Mouse (Mus musculus): ENCODE measurements around the gene Ppp2r3a. TPM values are rescaled to one million over a fixed set of nuclear protein-coding genes. Genes with fewer than 3 reads are reported as not detected.

Gene Ppp2r3a
- polyA plus RNA-seq, 1 experiment from 2014 or later = 23.5 TPM

GRCm38 (mm10) chr9:101205216-101205615 is 46.4 kb downstream of the Ppp2r3a start:
- Histone ChIP-seq H3K27ac (ENCODE audit: low read depth, low read length) (no peak overlapping the region), H3K27me3 (ENCODE audit: control insufficient read depth, insufficient read depth, low read length) (no peaks in the 10 kb centered on the region), H3K4me3 (ENCODE audit: low read length) (no peak overlapping the region), H3K4me2 (replicated peaks; ENCODE audit: low read depth, low read length) (no peak overlapping the region), H3K9me3 (ENCODE audit: control insufficient read depth, low read length) (no peaks in the 10 kb centered on the region), H3K9ac (ENCODE audit: low read depth, low read length) (no peak overlapping the region), H3K36me3 (ENCODE audit: control insufficient read depth, insufficient read depth, low read length) (no peaks in the 10 kb centered on the region), H3K4me1 (ENCODE audit: control insufficient read depth, insufficient read depth, low read length) (0 out of 2 replicates have a peak, but pooled peaks cover 2% of the 10 kb centered on the region)
- 64% methylated on average over 1 of the region's 1 CpGs for WGBS
- ATAC-seq (ENCODE audit: low FRiP score, low TSS enrichment) = no peak

GRCm38 (mm10) chr9:101204059-101204458 is 47.5 kb downstream of the Ppp2r3a start:
- ATAC-seq (ENCODE audit: low FRiP score, low TSS enrichment) = no peak
- H3K36me3 ChIP-seq (ENCODE audit: control insufficient read depth, insufficient read depth, low read length) = no peaks in the 10 kb centered on the region
- H3K27ac ChIP-seq (ENCODE audit: low read depth, low read length) = no peak overlapping the region
- H3K4me2 ChIP-seq (replicated peaks; ENCODE audit: low read depth, low read length) = no peak overlapping the region
- 91% methylated on average over 3 of the region's 3 CpGs for WGBS
- H3K9ac ChIP-seq (ENCODE audit: low read depth, low read length) = no peak overlapping the region
- H3K27me3 ChIP-seq (ENCODE audit: control insufficient read depth, insufficient read depth, low read length) = no peaks in the 10 kb centered on the region
- H3K4me3 ChIP-seq (ENCODE audit: low read length) = no peak overlapping the region
- H3K9me3 ChIP-seq (ENCODE audit: control insufficient read depth, low read length) = no peaks in the 10 kb centered on the region
- 0 out of 2 replicates have a peak, but pooled peaks cover 2% of the 10 kb centered on the region for H3K4me1 ChIP-seq (ENCODE audit: control insufficient read depth, insufficient read depth, low read length)

GRCm38 (mm10) chr9:101200627-101201026 is 51.0 kb downstream of the Ppp2r3a start:
- Histone ChIP-seq H3K9ac (ENCODE audit: low read depth, low read length) (no peak overlapping the region), H3K4me2 (replicated peaks; ENCODE audit: low read depth, low read length) (no peak overlapping the region), H3K27ac (ENCODE audit: low read depth, low read length) (no peak overlapping the region), H3K27me3 (ENCODE audit: control insufficient read depth, insufficient read depth, low read length) (no peaks in the 10 kb centered on the region), H3K4me3 (ENCODE audit: low read length) (no peak overlapping the region), H3K4me1 (ENCODE audit: control insufficient read depth, insufficient read depth, low read length) (0 out of 2 replicates have a peak, but pooled peaks cover 2% of the 10 kb centered on the region), H3K36me3 (ENCODE audit: control insufficient read depth, insufficient read depth, low read length) (no peaks in the 10 kb centered on the region; the same call in 1 of the 2 replicates), H3K9me3 (ENCODE audit: control insufficient read depth, low read length) (no peaks in the 10 kb centered on the region)
- 65% methylated on average over 5 of the region's 5 CpGs for WGBS
- no peak for ATAC-seq (ENCODE audit: low FRiP score, low TSS enrichment)

GRCm38 (mm10) chr9:101198804-101199203 is 52.8 kb downstream of the Ppp2r3a start:
- no peaks in the 10 kb centered on the region for H3K9me3 ChIP-seq (ENCODE audit: control insufficient read depth, low read length)
- no peak overlapping the region for H3K9ac ChIP-seq (ENCODE audit: low read depth, low read length)
- no peaks in the 10 kb centered on the region for H3K27me3 ChIP-seq (ENCODE audit: control insufficient read depth, insufficient read depth, low read length)
- H3K4me3 ChIP-seq (ENCODE audit: low read length) = no peak overlapping the region
- H3K36me3 ChIP-seq (ENCODE audit: control insufficient read depth, insufficient read depth, low read length) = no peaks in the 10 kb centered on the region; the same call in 1 of the 2 replicates
- H3K4me1 ChIP-seq (ENCODE audit: control insufficient read depth, insufficient read depth, low read length) = 0 out of 2 replicates have a peak, but pooled peaks cover 2% of the 10 kb centered on the region
- WGBS = 80% methylated on average over 6 of the region's 6 CpGs
- no peak overlapping the region for H3K4me2 ChIP-seq (replicated peaks; ENCODE audit: low read depth, low read length)
- no peak overlapping the region for H3K27ac ChIP-seq (ENCODE audit: low read depth, low read length)
- ATAC-seq (ENCODE audit: low FRiP score, low TSS enrichment) = no peak

GRCm38 (mm10) chr9:101198261-101198660 is 53.3 kb downstream of the Ppp2r3a start:
- H3K9me3 ChIP-seq (ENCODE audit: control insufficient read depth, low read length) = no peaks in the 10 kb centered on the region
- 0 out of 2 replicates have a peak, but pooled peaks cover 2% of the 10 kb centered on the region for H3K4me1 ChIP-seq (ENCODE audit: control insufficient read depth, insufficient read depth, low read length)
- H3K27ac ChIP-seq (ENCODE audit: low read depth, low read length) = no peak overlapping the region
- no peak overlapping the region for H3K9ac ChIP-seq (ENCODE audit: low read depth, low read length)
- H3K27me3 ChIP-seq (ENCODE audit: control insufficient read depth, insufficient read depth, low read length) = no peaks in the 10 kb centered on the region
- no peak overlapping the region for H3K4me2 ChIP-seq (replicated peaks; ENCODE audit: low read depth, low read length)
- 83% methylated on average over 3 of the region's 3 CpGs for WGBS
- no peaks in the 10 kb centered on the region; the same call in 1 of the 2 replicates for H3K36me3 ChIP-seq (ENCODE audit: control insufficient read depth, insufficient read depth, low read length)
- H3K4me3 ChIP-seq (ENCODE audit: low read length) = no peak overlapping the region
- ATAC-seq (ENCODE audit: low FRiP score, low TSS enrichment) = no peak

- H3K27me3 ChIP-seq (ENCODE audit: control insufficient read depth, insufficient read depth, low read length) = no peaks in the 10 kb centered on the region
- no peak overlapping the region for H3K4me3 ChIP-seq (ENCODE audit: low read length)
- peaks cover 26% of the 10 kb centered on the region for H3K36me3 ChIP-seq (ENCODE audit: control insufficient read depth, insufficient read depth, low read length)
- no peak overlapping the region for H3K27ac ChIP-seq (ENCODE audit: low read depth, low read length)
- H3K4me2 ChIP-seq (replicated peaks; ENCODE audit: low read depth, low read length) = no peak overlapping the region
- peak; percentile 72; the same call in 1 of the 2 replicates for ATAC-seq (ENCODE audit: low FRiP score, low TSS enrichment)
- H3K9me3 ChIP-seq (ENCODE audit: control insufficient read depth, low read length) = no peaks in the 10 kb centered on the region
- 38% methylated on average over 5 of the region's 5 CpGs for WGBS
- no peaks in the 10 kb centered on the region for H3K4me1 ChIP-seq (ENCODE audit: control insufficient read depth, insufficient read depth, low read length)
- H3K9ac ChIP-seq (ENCODE audit: low read depth, low read length) = no peak overlapping the region
These were observed 69.5 kb downstream of the Ppp2r3a start for GRCm38 (mm10) chr9:101181962-101182701.

- no peaks in the 10 kb centered on the region for H3K9me3 ChIP-seq (ENCODE audit: control insufficient read depth, low read length)
- H3K27me3 ChIP-seq (ENCODE audit: control insufficient read depth, insufficient read depth, low read length) = no peaks in the 10 kb centered on the region
- ATAC-seq (ENCODE audit: low FRiP score, low TSS enrichment) = no peak
- H3K9ac ChIP-seq (ENCODE audit: low read depth, low read length) = no peak overlapping the region
- no peak overlapping the region for H3K27ac ChIP-seq (ENCODE audit: low read depth, low read length)
- no peaks in the 10 kb centered on the region for H3K4me1 ChIP-seq (ENCODE audit: control insufficient read depth, insufficient read depth, low read length)
- no peak overlapping the region for H3K4me2 ChIP-seq (replicated peaks; ENCODE audit: low read depth, low read length)
- H3K36me3 ChIP-seq (ENCODE audit: control insufficient read depth, insufficient read depth, low read length) = peaks cover 30% of the 10 kb centered on the region
- WGBS = 89% methylated on average over 6 of the region's 6 CpGs
- H3K4me3 ChIP-seq (ENCODE audit: low read length) = no peak overlapping the region
These were observed 70.3 kb downstream of the Ppp2r3a start for GRCm38 (mm10) chr9:101181291-101181690.

- no peaks in the 10 kb centered on the region for H3K27me3 ChIP-seq (ENCODE audit: control insufficient read depth, insufficient read depth, low read length)
- H3K9ac ChIP-seq (ENCODE audit: low read depth, low read length) = no peak overlapping the region
- H3K27ac ChIP-seq (ENCODE audit: low read depth, low read length) = no peak overlapping the region
- no peaks in the 10 kb centered on the region for H3K9me3 ChIP-seq (ENCODE audit: control insufficient read depth, low read length)
- no peak overlapping the region for H3K4me2 ChIP-seq (replicated peaks; ENCODE audit: low read depth, low read length)
- 91% methylated on average over 2 of the region's 2 CpGs for WGBS
- peaks cover 27% of the 10 kb centered on the region; the same call in 1 of the 2 replicates for H3K36me3 ChIP-seq (ENCODE audit: control insufficient read depth, insufficient read depth, low read length)
- no peaks in the 10 kb centered on the region for H3K4me1 ChIP-seq (ENCODE audit: control insufficient read depth, insufficient read depth, low read length)
- ATAC-seq (ENCODE audit: low FRiP score, low TSS enrichment) = no peak
- no peak overlapping the region for H3K4me3 ChIP-seq (ENCODE audit: low read length)
These were observed 71.4 kb downstream of the Ppp2r3a start for GRCm38 (mm10) chr9:101180234-101180633.

- H3K4me1 ChIP-seq (ENCODE audit: control insufficient read depth, insufficient read depth, low read length) = no peaks in the 10 kb centered on the region
- no peak overlapping the region for H3K4me3 ChIP-seq (ENCODE audit: low read length)
- H3K27ac ChIP-seq (ENCODE audit: low read depth, low read length) = no peak overlapping the region
- H3K27me3 ChIP-seq (ENCODE audit: control insufficient read depth, insufficient read depth, low read length) = no peaks in the 10 kb centered on the region
- no peaks in the 10 kb centered on the region for H3K9me3 ChIP-seq (ENCODE audit: control insufficient read depth, low read length)
- ATAC-seq (ENCODE audit: low FRiP score, low TSS enrichment) = no peak
- WGBS = 94% methylated on average over 1 of the region's 1 CpGs
- no peak overlapping the region for H3K4me2 ChIP-seq (replicated peaks; ENCODE audit: low read depth, low read length)
- H3K36me3 ChIP-seq (ENCODE audit: control insufficient read depth, insufficient read depth, low read length) = no peaks in the 10 kb centered on the region
- no peak overlapping the region for H3K9ac ChIP-seq (ENCODE audit: low read depth, low read length)
These were observed 91.0 kb downstream of the Ppp2r3a start for GRCm38 (mm10) chr9:101160627-101161026.

Data from kidney, embryonic 14.5 days (tissue).